Comparison of ENCODE assay signal across 9 mouse cellular contexts in the genomic region with DNA sequence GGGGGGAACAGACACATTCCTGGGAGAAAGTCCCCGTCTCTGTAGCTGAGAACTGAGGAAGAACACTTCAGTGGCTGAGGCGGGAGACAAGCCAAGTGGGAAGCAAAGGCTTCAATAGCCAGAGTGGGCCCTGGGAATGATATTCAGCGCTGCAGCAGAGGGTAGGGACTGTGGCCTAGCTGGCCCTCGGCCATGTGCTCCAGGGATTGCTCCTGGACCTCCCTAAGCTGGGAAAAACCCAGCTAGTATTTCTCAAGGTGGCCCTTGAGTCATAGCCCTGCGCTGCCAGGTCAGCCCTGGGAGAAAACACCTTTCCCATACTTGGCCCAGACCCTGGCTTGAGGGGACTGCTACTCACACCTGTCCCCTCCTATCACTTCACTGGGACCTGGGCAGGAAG.
"Had no signal": no experiment of that assay in that cellular context is flagged by ENCODE, and none has a peak within 500 bp of the region (broad histone marks: within the 10 kb centered on the region; RNA-seq: fewer than 3 reads in every experiment).

No protein-coding gene starts in this region.

- DNase-seq: kidney, adult 9 months; kidney, postnatal 10 days; kidney, postnatal 4 days; liver; liver, embryonic 13.5 days; liver, postnatal 0 days; lung, postnatal 36 days; thymus, adult 2 months; thymus, postnatal 25 days had no signal
